Mouse (Mus musculus): ENCODE data around the gene Dab1. TPM values are rescaled to one million over a fixed set of nuclear protein-coding genes. Genes with fewer than 3 reads are reported as not detected.

Gene Dab1
- total RNA-seq, 2 experiments from 2014 or later, result not detected

- DNase-seq (ENCODE audit: low spot score), result no peak
Measured at GRCm38 (mm10) chr4:104442925-104443747, 824.0 kb downstream of the Dab1 start.

DNA sequence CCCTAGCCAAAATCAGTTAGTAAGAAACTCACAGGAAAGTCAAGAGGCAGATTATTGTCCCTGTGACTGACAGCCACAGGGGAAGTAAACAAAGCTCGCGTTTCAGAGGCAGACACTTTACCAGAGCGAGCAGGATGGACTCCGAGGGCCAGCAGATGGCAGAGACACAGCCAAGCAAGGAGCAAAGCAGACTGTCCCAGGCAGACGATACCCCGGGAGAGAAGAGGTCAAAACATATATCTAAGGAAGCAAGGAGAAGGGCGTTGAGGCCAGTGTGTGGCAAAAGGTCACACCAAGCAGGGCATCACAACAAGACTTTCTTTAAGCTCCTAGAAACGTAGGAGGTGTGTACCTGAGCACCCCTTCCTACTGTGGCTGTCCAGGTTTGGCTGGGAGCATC is 824.6 kb downstream of the Dab1 start:
- no peak for DNase-seq (ENCODE audit: low spot score)

GRCm38 (mm10) chr4:104444985-104445384 is 825.8 kb downstream of the Dab1 start:
- DNase-seq (ENCODE audit: low spot score), result no peak

DNA sequence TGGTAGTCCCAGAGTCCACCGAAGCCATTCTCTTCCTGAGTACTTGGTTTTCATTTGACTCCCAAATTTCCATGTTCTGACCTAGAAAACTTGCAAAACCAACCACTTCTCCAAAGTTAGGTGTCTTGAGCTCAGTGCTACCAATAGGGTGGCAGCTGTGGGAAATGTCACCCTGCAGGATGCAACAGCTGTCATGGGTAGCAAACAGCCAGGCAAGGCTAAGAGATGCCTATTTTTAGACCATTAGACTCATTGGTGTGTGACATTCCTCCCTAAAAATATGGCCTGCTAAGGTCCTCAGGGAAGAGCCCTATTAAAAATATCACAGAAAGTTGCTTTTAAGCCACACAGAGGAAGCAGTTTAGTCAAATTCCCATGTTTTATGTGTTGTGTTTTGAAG is 829.0 kb downstream of the Dab1 start:
- no peak for DNase-seq (ENCODE audit: low spot score)

GRCm38 (mm10) chr4:104450645-104451044 is 831.5 kb downstream of the Dab1 start:
- no peak for DNase-seq (ENCODE audit: low spot score)

DNA sequence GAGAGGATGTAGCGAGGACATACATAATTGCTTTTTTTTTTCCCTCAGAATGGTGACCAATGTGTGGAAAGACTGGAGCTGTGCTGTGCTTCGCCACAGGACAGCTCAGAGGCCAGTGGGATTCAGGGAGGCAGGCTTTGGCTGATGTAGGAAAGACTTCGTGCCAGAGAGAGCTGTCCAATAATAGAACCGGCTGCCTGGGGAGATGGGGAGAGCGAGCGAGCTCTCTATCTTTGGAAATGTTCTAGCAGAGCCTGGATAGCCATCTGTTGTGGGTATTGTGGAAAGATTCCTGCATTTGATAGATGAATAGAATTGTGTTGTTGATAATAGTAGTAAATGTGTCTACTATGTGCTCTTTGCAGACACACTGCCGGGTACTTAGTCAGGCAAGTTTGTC is 833.4 kb downstream of the Dab1 start:
- no peak for DNase-seq (ENCODE audit: low spot score)

- no peak for DNase-seq (ENCODE audit: low spot score)
Measured at GRCm38 (mm10) chr4:104455151-104455550, 836.0 kb downstream of the Dab1 start.

DNA sequence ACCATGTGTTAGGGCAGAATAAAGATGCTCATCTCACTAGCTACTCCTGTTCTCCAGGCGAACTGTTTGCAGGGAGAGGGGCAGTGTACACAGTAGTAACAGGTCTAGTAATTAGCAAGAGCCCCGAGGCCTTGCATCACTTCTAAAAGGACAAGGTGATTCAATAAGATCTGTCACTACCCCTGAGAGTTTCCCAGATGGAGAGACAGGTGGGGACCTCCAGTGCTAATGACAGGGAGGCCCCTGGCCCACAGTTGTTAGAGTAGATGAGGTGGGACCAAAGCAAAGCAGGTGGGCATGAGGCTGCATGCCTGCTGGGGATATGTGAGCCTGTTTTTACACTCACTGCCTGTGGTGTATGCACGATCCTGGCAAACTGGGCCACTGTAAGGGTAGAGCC is 836.6 kb downstream of the Dab1 start:
- DNase-seq (ENCODE audit: low spot score), result no peak

DNA sequence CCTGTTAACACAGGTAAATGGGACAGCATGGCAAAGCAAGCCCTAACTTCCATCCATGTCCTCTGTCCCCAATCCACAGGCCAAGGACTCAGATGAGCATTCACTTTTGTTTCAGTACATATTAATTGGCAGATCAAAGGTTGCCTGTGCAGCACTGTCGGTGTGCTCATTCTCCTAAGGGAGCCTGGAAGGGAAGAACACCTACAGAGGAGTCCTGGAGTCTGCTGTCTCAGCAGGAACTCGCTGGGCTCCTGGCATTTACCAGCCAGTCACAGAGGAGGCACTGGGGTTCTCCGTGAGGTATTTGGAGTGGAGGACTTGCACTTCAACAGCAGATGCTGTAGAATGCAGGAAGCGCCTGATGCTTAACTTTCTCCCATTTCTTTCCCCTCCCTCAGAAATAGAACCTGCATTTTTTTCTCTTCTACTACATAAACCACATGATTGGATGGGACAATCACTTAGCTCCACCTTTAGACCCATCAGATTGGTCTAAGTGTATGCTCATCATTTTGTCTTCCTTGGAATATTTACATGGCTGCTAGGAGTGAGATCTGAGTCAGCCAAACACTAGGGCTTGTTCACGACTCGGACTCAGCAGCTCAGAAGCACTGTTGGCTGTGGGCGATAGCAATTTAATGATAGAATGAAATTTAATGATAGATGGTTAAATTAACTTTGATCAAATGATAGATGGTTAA is 837.2 kb downstream of the Dab1 start:
- no peak for DNase-seq (ENCODE audit: low spot score)

- DNase-seq (ENCODE audit: low spot score), result no peak
Measured at GRCm38 (mm10) chr4:104458726-104459125, 839.6 kb downstream of the Dab1 start.

DNA sequence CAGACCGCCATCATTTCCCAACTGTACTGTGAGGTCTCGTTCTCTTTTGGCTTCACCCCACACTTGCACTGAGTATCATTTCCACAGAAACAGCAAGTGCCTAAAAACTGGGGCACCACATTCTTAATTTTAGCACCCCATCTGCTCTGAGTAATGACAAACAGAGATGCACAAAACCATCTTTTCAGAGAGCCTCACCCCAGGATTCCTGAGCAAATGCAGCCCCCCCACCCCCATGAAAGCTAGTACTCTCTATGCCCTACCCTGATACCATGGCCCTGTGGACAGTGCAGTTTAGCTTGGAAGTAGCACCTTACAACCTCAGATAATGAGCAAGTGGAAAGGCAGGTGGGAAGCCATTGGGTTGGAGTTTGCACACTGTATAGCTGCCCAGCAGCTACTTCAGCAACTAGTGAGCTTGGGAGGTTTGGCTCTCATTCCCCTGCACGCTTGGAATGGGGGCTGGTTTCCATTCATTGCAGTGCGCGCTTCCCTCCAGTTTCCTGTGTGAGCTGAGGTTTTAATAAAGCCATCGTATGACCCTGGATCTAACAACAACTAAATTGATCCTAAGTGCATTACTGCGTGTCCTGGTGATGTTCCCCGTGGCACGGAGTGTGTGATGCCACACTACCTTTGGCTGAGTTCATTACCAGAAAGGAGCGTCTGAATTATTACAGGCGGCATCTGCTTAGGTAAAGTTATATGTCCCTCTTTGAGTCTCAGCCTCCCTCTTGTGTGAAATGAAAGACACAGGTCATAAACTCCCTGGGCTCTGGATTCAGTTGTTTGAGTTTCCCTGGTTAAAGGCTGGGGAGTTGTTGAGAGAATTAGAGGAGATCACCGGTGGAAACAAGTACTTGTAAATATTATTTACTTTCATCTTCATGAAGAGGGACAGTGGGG is 842.2 kb downstream of the Dab1 start:
- DNase-seq (ENCODE audit: low spot score), result no peak

DNA sequence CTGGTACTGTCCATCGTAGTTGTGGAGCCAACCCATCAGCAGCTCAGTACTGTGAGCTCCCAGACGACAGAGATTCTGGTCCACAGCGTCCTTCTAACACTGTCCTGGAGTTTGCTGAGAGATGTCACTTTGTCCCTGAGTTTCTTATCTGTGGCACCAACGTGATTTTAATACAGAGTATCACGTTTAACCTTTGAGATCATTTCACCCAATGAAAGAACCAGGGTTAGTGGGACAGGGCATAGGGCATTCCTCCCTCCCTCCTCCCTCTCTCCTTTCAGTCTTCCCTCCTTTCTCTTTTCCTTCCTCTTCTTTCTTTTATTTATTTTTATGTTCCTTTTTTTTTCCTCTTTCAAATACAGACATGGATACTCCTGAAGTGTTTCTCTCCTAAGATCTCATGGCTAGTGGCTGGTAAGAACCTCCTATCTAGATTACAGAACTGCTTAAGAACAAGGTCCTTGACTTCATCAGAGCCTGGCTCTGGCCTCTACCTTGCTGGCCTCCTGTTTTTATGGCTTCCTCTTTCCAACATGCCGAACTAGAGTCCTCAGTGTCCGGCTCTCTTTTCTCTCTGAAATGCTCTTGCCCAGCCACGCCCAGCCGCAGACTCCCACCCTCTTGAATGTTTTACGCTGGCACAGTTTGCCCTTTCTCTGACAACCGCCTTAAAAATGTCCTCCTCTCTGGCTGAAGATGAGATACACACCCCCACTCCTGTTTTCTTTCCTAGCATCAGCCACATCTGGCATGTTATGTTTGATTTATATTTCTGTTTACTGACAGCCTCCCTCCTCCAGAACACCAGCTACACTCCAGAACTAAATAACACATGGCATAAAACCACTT is 844.0 kb downstream of the Dab1 start:
- no peak for DNase-seq (ENCODE audit: low spot score)

GRCm38 (mm10) chr4:104463781-104464170 is 844.6 kb downstream of the Dab1 start:
- DNase-seq (ENCODE audit: low spot score), result no peak

DNA sequence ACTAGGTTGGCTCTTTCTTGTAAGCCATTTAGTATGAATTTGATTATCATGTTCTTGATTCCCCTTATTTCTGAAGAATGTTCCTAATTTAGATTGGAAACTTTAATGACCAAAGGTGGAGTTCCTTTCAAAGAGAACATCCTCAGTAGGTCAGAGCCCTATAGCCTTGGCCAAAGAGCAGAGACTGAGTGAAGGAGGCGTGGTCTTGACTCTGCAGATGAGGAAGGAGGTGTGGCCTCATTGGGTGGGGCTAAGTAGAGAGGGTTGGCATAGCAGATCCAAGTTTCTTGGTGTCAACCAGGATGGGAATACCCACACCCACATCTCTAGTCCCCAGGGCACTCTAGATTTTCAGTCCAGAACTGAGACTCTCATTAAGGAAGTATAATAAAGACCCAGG is 846.4 kb downstream of the Dab1 start:
- no peak for DNase-seq (ENCODE audit: low spot score)

DNA sequence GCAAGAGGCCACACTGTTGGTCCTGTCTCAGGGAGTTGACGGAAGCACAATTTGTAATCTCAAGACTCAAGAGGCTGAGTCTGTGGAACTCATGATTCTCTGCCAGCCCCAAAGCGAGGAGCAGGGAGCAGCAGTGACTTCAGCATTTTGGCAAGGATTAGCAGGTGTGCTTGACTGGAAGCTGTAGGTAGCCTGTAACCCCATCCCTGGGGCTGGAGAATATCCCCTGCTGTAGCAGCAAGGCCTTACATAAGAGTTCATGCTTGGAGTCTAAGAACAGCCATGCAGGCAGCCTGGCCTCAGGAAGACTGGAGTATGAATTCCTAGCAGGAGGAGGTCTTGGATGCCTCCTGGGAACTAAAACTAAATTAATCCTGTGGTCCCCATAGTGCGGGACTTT is 849.5 kb downstream of the Dab1 start:
- DNase-seq (ENCODE audit: low spot score), result no peak

DNA sequence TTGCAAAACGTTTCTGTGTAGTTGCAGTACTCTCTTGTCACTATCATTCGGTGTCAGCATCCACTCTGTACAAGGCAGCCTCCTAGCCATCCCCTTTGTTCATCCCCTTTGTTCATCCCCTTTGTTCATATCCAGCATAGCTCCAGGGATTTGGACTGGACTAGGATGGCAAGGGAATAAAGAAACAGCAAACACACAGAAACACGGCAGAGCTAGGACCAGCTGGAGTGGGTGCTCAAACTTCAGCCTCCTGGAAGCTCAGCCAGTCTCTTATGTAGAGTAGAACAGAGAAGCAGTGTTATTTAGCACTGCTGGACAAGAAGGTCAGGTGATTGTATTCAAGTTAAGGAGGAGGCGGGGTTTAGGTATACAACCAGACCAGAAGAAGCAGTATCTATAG is 853.8 kb downstream of the Dab1 start:
- no peak for DNase-seq (ENCODE audit: low spot score)

GRCm38 (mm10) chr4:104476841-104477240 is 857.7 kb downstream of the Dab1 start:
- no peak for DNase-seq (ENCODE audit: low spot score)

DNA sequence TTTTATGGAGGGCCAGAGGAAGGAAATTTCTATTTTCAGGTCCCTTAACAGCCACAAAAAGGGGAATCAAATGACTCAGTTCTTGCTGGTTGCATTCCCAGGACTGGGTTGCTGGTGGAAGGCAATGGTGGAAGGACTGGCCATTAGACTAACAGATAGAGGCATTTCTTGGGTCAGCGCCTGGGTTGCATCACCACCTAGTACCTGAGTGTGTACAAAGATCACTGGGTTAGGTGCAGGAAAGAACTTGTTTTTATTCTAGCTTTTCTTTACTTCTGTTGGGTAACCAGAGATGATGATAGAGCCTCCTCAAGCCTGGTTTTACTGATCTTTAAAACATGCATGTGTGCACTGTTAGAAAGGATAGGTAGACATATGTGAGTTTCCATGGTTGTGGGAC is 864.8 kb downstream of the Dab1 start:
- DNase-seq (ENCODE audit: low spot score), result no peak

DNA sequence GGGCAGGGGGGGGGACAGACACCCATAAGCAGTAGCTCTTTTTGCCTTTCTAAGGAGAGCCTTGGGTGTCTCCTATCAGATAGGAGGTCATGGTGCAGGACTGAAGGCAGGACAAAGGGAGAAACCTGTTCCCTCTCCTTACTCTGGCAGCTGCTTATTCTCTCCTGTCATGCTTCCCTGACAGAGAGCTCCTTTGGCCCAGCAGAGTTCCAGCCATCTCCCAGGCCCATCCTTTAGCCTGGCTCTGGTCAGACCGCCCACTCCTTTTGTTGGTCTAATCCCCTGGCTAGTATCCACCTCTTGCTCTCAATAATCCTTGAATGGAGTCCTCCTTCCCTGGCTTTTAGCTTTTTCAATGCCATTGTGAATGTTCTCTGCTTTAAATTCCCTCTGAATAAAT is 878.1 kb downstream of the Dab1 start:
- no peak for DNase-seq (ENCODE audit: low spot score)

- DNase-seq (ENCODE audit: low spot score), result no peak
Measured at GRCm38 (mm10) chr4:104500112-104500511, 881.0 kb downstream of the Dab1 start.

GRCm38 (mm10) chr4:104500646-104501045 is 881.5 kb downstream of the Dab1 start:
- no peak for DNase-seq (ENCODE audit: low spot score)
